ENCODE assay signal across 15 mouse cellular contexts in the genomic region with DNA sequence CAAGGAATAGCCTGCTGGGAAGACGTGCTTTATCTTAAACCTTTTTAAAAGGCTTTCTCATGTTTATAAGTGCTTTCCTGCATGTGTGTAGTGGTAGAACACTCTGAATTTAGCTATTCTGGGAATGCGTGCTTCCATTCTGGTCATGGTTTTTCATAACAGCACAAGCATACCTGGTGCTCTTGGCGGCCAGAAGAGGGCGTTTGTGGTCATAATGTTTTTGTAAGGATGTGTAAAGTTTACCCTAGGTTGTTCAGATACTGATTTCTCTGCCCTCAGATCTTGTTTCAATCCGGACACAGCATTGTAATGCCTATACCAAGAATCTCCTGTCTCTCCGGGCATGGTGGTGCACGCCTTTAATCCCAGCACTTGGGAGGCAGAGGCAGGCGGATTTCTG. TPM values are rescaled to one million over a fixed set of nuclear protein-coding genes. Genes with fewer than 3 reads are reported as not detected.
DNase-seq lines count a peak whose midpoint lies in the region; ATAC-seq and TF ChIP-seq lines count a peak whose summit lies in the region.
"Had no signal": no experiment of that assay in that cellular context is flagged by ENCODE, and none has a peak within 500 bp of the region (broad histone marks: within the 10 kb centered on the region; RNA-seq: fewer than 3 reads in every experiment).

No protein-coding gene starts in this region.

- no peak for DNase-seq in cerebellum, adult 2 months
- DNase-seq in layer of hippocampus, adult 2 months (ENCODE audit: low spot score in 2 of 2): no peak
- DNase-seq in layer of hippocampus, postnatal 10 days (ENCODE audit: low spot score in 2 of 2): no peak
- peak; percentile 72 for DNase-seq in 416B (ENCODE audit: low read depth)
- DNase-seq in cerebellum, postnatal 36 days: no peak
- no peak for DNase-seq in frontal cortex, postnatal 14 days (ENCODE audit: low spot score in 2 of 2)
- DNase-seq: adrenal gland, postnatal 25 days; B cell, adult 2 months; cerebellum, adult 11-12 months; layer of hippocampus, adult 9-11 months had no signal

- no peak for TF ChIP-seq POLR2A in cerebellum, adult 2 months (IDR thresholded peaks at IDR 0.05; ENCODE audit: borderline replicate concordance, insufficient read depth, low read length)
- TF ChIP-seq POLR2A in bone marrow, adult 2 months (IDR thresholded peaks at IDR 0.05; ENCODE audit: borderline replicate concordance, control insufficient read depth, low read depth, low read length): no peak

- H3K4me1 ChIP-seq in cerebellum, adult 2 months (ENCODE audit: control insufficient read depth, insufficient read depth, low read length): no peaks in the 10 kb centered on the region
- no peaks in the 10 kb centered on the region for H3K4me1 ChIP-seq in bone marrow, adult 2 months (ENCODE audit: control insufficient read depth, insufficient read depth, low read length)
- H3K4me1 ChIP-seq: hindbrain, embryonic 13.5 days; neural tube, embryonic 15.5 days had no signal

- no peak overlapping the region for H3K27ac ChIP-seq in cerebellum, adult 2 months (ENCODE audit: insufficient read depth, low read length)
- H3K27ac ChIP-seq in layer of hippocampus, adult 2 months: no peak overlapping the region
- no peak overlapping the region for H3K27ac ChIP-seq in bone marrow, adult 2 months (ENCODE audit: control insufficient read depth, insufficient read depth, low read depth, low read length, poor library complexity)
- H3K27ac ChIP-seq: hindbrain, embryonic 13.5 days; neural tube, embryonic 15.5 days had no signal

- peak; percentile 19; the same call in 1 of the 2 replicates for TF ChIP-seq CTCF in cerebellum, adult 2 months (IDR thresholded peaks at IDR 0.05; ENCODE audit: borderline replicate concordance, insufficient read depth, low read depth, low read length)
- peak; percentile 37 for TF ChIP-seq CTCF in layer of hippocampus, adult 2 months (conservative IDR thresholded peaks at IDR 0.05)
- TF ChIP-seq CTCF in bone marrow, adult 2 months (IDR thresholded peaks at IDR 0.05; ENCODE audit: control insufficient read depth, insufficient read depth, low read length): peak; percentile 17; the same call in 1 of the 2 replicates

- H3K27me3 ChIP-seq in cerebellum, adult 2 months (ENCODE audit: control insufficient read depth, insufficient read depth, low read length): no peaks in the 10 kb centered on the region
- H3K27me3 ChIP-seq: hindbrain, embryonic 13.5 days; neural tube, embryonic 15.5 days had no signal

- H3K4me3 ChIP-seq in cerebellum, adult 2 months (replicated peaks; ENCODE audit: insufficient read depth, low read depth, low read length): no peak overlapping the region
- H3K4me3 ChIP-seq in layer of hippocampus, adult 2 months: no peak overlapping the region
- no peak overlapping the region for H3K4me3 ChIP-seq in bone marrow, adult 2 months (replicated peaks; ENCODE audit: control insufficient read depth, low read depth, low read length)
- H3K4me3 ChIP-seq: hindbrain, embryonic 13.5 days; neural tube, embryonic 15.5 days had no signal

- 70% methylated on average over 8 of the region's 8 CpGs for WGBS in cerebellum, adult 2 months
- 71% methylated on average over 8 of the region's 8 CpGs for WGBS in bone marrow, adult 2 months

- no peak for ATAC-seq in cerebellum, adult (ENCODE audit: insufficient number of reproducible peaks, low FRiP score, low TSS enrichment)
- ATAC-seq: midbrain, embryonic 16.5 days had no signal

RNA-seq across cellular contexts. Expression of a gene that starts 58.0 kb away (rescaled TPM):
- 46.0 and 57.8 TPM in 2 replicates for polyA plus RNA-seq in cerebellum, adult 2 months (2012; rRNA removed)
- 10 to 100 TPM; 27.8 to 30.3 TPM for total RNA-seq in layer of hippocampus, adult 2 months (2021)
- total RNA-seq in layer of hippocampus, postnatal 10 days (2021): 10 to 100 TPM; 10.6 to 12.3 TPM
- polyA plus RNA-seq in bone marrow, adult 2 months (2011; ENCODE audit: insufficient read depth, insufficient read length, low replicate concordance, missing spikeins): 1.5 and 1.6 TPM in 2 replicates
